Mouse (Mus musculus) heart, adult 2 months (tissue): Measurements from ENCODE around the gene A730009L09Rik. TPM values are rescaled to one million over a fixed set of nuclear protein-coding genes. Genes with fewer than 3 reads are reported as not detected.

Source experiments
- DNase-seq, 2 experiments: peaks; one replicate each; pipeline ENCODE4 v3.0.0; 2021
- H3K27ac ChIP-seq: fragments of 200-600 bp; 2 replicates; pipeline ENCODE4 v1.8.1; 2022
- H3K27me3 ChIP-seq: fragments of 200-500 bp; 2 replicates; pipeline ENCODE4 v1.6.1; 2012; ENCODE audit warnings: mild to moderate bottlenecking, low read length, inconsistent platforms, mixed read lengths; ENCODE audit not compliant: control insufficient read depth, insufficient read depth
- H3K36me3 ChIP-seq: fragments of 200-500 bp; 2 replicates; pipeline ENCODE4 v1.6.1; 2012; ENCODE audit warnings: low read length, inconsistent platforms; ENCODE audit not compliant: control insufficient read depth, insufficient read depth
- H3K4me1 ChIP-seq: fragments of 200-500 bp; 2 replicates; pipeline ENCODE4 v1.6.1; 2011; ENCODE audit warnings: low read length; ENCODE audit not compliant: control insufficient read depth, insufficient read depth
- H3K4me3 ChIP-seq: fragments of 200-600 bp; 2 replicates; pipeline ENCODE4 v1.8.1; 2022
- H3K79me2 ChIP-seq: fragments of 200-500 bp; replicated peaks from 2 replicates; pipeline ENCODE4 v1.6.1; 2012; ENCODE audit warnings: mild to moderate bottlenecking, inconsistent platforms, low read length, moderate library complexity, mixed read lengths; ENCODE audit not compliant: control insufficient read depth, insufficient read depth
- H3K9ac ChIP-seq: fragments of 200-500 bp; 2 replicates; pipeline ENCODE4 v1.6.1; 2012; ENCODE audit warnings: low read depth, mild to moderate bottlenecking, control low read depth, inconsistent platforms, low read length, mixed read lengths
- CTCF ChIP-seq: fragments of 200-600 bp; IDR thresholded peaks from 2 replicates; pipeline ENCODE4 v1.8.1; 2022; ENCODE audit warnings: antibody characterized with exemption, mild to moderate bottlenecking, moderate library complexity
- EP300 ChIP-seq: fragments of 200-500 bp; IDR thresholded peaks from 2 replicates; pipeline ENCODE4 v1.6.1; 2011; ENCODE audit warnings: low read depth, low read length, control low read depth; ENCODE audit not compliant: insufficient read depth
- POLR2A ChIP-seq: fragments of 200-500 bp; IDR thresholded peaks from 2 replicates; pipeline ENCODE4 v1.6.1; 2011; ENCODE audit warnings: mild to moderate bottlenecking, low read depth, low read length, control low read depth; ENCODE audit not compliant: insufficient read depth
- WGBS: fragments of 180-500 bp; shearing (Covaris S2); methylation state at CpG from one replicate; pipeline ENCODE4 v1.1.7; 2018; 5-methylcytosine and 5-hydroxymethylcytosine counted together
- intact Hi-C: fragments of 180-260 bp; cut with DNase I; formaldehyde crosslinking; loops from one replicate; pipeline ENCODE4 v1.15.1; 2025
- polyA plus RNA-seq: library from polyadenylated mRNA; depleted of rRNA; stranded (reverse); fragments of >200 nt; gene quantifications from 2 replicates; pipeline ENCODE4 v1.2.3, GENCODE M21; 2012
- total RNA-seq, 2 experiments: library from RNA; stranded (reverse); gene quantifications; 2 replicates each; pipeline ENCODE4 v1.2.3; 2021

Gene A730009L09Rik
- total and polyA plus RNA-seq, 3 experiments = not detected

- Histone ChIP-seq H3K27ac (no peak overlapping the region), H3K36me3 (no peaks in the 10 kb centered on the region), H3K4me1 (no peaks in the 10 kb centered on the region), H3K27me3 (no peaks in the 10 kb centered on the region), H3K4me3 (no peak overlapping the region), H3K9ac (no peak overlapping the region), H3K79me2 (no peaks in the 10 kb centered on the region)
- intact Hi-C loops = no loop called here
- no peak for DNase-seq
- 25% methylated on average over 4 of the region's 4 CpGs for WGBS
- TF ChIP-seq POLR2A (no peak), EP300 (no peak), CTCF (no peak)
Measured at GRCm38 (mm10) chr16:84507681-84508080, 7.2 kb upstream of the A730009L09Rik start.

- intact Hi-C loops = no loop called here
- no peaks in the 10 kb centered on the region for H3K4me1 ChIP-seq
- H3K36me3 ChIP-seq = no peaks in the 10 kb centered on the region
- WGBS = 78% methylated on average over 11 of the region's 11 CpGs
- no peak for DNase-seq
- no peak overlapping the region for H3K9ac ChIP-seq
- no peak overlapping the region for H3K4me3 ChIP-seq
- H3K27me3 ChIP-seq = no peaks in the 10 kb centered on the region
- TF ChIP-seq EP300 = no peak
- TF ChIP-seq POLR2A = no peak
- TF ChIP-seq CTCF = no peak
- H3K27ac ChIP-seq = no peak overlapping the region
- no peaks in the 10 kb centered on the region for H3K79me2 ChIP-seq
Measured at GRCm38 (mm10) chr16:84521975-84522635, 7.2 kb downstream of the A730009L09Rik start.

- no peak for DNase-seq
- no peak for TF ChIP-seq CTCF
- no peak for TF ChIP-seq POLR2A
- TF ChIP-seq EP300 = no peak
- Histone ChIP-seq H3K4me3 (no peak overlapping the region), H3K9ac (no peak overlapping the region), H3K36me3 (no peaks in the 10 kb centered on the region), H3K27ac (no peak overlapping the region), H3K4me1 (no peaks in the 10 kb centered on the region), H3K27me3 (no peaks in the 10 kb centered on the region), H3K79me2 (no peaks in the 10 kb centered on the region)
- WGBS = 72% methylated on average over 5 of the region's 5 CpGs
- intact Hi-C loops = no loop called here
Measured at GRCm38 (mm10) chr16:84523061-84523460, 8.1 kb downstream of the A730009L09Rik start.

GRCm38 (mm10) chr16:84527375-84527774, 12.5 kb downstream of the A730009L09Rik start:
- Histone ChIP-seq H3K9ac (no peak overlapping the region), H3K4me3 (no peak overlapping the region), H3K36me3 (no peaks in the 10 kb centered on the region), H3K27me3 (no peaks in the 10 kb centered on the region), H3K79me2 (no peaks in the 10 kb centered on the region), H3K27ac (no peak overlapping the region), H3K4me1 (no peaks in the 10 kb centered on the region)
- 49% methylated on average over 11 of the region's 11 CpGs for WGBS
- TF ChIP-seq EP300 (no peak), CTCF (peak; percentile 72)
- intact Hi-C loops = loop anchor here (1.0 kb wide), 1 partner anchor 32 kb away; no protein-coding TSS in a partner anchor
- peak; percentile 20 to 50 for DNase-seq

GRCm38 (mm10) chr16:84532803-84533202, 17.9 kb downstream of the A730009L09Rik start:
- TF ChIP-seq EP300 = no peak
- Histone ChIP-seq H3K27ac (no peak overlapping the region), H3K9ac (no peak overlapping the region), H3K79me2 (no peaks in the 10 kb centered on the region), H3K4me1 (no peaks in the 10 kb centered on the region), H3K4me3 (no peak overlapping the region), H3K36me3 (no peaks in the 10 kb centered on the region), H3K27me3 (no peaks in the 10 kb centered on the region)
- 71% methylated on average over 3 of the region's 3 CpGs for WGBS
- intact Hi-C loops = no loop called here
- no peak for DNase-seq

- no peak overlapping the region for H3K9ac ChIP-seq
- H3K27ac ChIP-seq = no peak overlapping the region
- H3K4me3 ChIP-seq = no peak overlapping the region
- WGBS = 79% methylated on average over 4 of the region's 4 CpGs
- H3K27me3 ChIP-seq = no peaks in the 10 kb centered on the region
- no peak for DNase-seq
- TF ChIP-seq CTCF (no peak), EP300 (no peak), POLR2A (no peak)
- H3K4me1 ChIP-seq = no peaks in the 10 kb centered on the region
- H3K79me2 ChIP-seq = no peaks in the 10 kb centered on the region
- intact Hi-C loops = no loop called here
- H3K36me3 ChIP-seq = no peaks in the 10 kb centered on the region
Measured at GRCm38 (mm10) chr16:84546059-84546458, 31.1 kb downstream of the A730009L09Rik start.
